Mouse (Mus musculus) right cerebral cortex, postnatal 4 days (tissue): Measurements from ENCODE around the gene Lars2.
"Not testable (repeated sequence)": the region's sequence is repeated elsewhere in the genome, so short reads cannot be mapped to it uniquely, and the experiment has no call there.

Experiments
- DNase-seq: peaks from one replicate; pipeline ENCODE4 v3.0.0-alpha.2; 2022

Lars2 gene

GRCm38 (mm10) chr9:123366708-123367385 lies at the start of gene Lars2:
Gene Lars2, plus strand, starts transcription at chr9:123366927.
- peak; percentile 88 for DNase-seq

DNA sequence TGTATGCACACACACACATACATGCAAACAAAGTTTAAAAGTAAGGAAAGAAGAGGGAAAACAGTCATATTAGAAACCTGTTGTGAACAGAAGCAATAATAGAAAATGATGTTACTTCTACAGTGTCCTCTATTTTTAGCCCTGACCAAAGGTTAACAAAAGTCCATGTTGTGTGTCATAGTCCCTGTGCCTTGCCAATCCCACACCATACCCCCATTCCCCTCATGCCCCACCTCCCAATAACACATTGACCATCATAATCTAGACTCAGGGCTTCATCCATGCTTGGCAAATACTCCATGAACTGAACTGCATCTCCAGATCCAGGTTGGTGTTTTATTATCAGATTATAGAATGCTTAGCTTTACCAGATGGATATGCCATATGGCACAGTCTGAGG lies 40.6 kb upstream of the Lars2 start:
- no peak for DNase-seq

DNA sequence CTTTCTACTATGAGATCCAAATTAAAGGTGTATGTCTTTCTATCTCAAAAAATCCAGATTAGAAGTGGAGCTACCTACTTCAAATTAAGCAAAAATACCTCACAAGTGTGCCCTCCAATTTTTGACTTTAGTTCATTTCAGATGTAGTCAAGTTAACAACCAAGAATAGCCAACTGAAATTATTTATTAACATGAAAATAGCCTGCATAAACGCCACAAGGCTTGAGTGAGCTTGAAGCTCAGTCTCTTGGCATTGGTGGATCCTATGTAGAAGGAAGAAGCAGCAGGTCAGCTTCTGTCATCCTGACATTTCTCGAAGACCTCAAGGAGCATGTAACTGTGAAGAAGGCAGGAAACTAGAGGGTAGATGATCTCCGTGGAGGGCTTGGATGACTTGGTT lies 38.4 kb upstream of the Lars2 start:
- DNase-seq = no peak

GRCm38 (mm10) chr9:123329831-123330230 lies 36.9 kb upstream of the Lars2 start:
- DNase-seq = no peak

GRCm38 (mm10) chr9:123330271-123330670 lies 36.5 kb upstream of the Lars2 start:
- DNase-seq = not testable (repeated sequence)

DNA sequence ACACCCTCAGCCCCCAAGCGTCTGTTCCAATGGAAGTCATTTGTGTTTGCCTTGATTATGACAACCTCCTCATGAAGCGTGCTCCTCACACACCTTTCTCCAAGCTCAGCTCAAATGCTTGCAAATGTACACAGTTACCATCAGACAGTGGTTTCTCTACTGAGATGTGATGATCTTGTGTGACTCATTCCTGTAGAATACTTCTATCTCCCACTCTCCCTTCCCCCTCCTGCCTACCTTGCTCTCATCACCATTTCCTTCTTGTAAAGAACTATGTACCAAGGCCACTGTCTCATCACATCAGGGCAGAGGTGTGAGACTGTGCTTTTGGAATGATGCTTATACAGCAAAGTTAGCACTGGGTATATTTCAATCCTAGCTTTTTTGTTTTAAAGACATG lies 33.2 kb upstream of the Lars2 start:
- DNase-seq = no peak

GRCm38 (mm10) chr9:123335044-123335670 lies 31.6 kb upstream of the Lars2 start:
- DNase-seq = no peak

DNA sequence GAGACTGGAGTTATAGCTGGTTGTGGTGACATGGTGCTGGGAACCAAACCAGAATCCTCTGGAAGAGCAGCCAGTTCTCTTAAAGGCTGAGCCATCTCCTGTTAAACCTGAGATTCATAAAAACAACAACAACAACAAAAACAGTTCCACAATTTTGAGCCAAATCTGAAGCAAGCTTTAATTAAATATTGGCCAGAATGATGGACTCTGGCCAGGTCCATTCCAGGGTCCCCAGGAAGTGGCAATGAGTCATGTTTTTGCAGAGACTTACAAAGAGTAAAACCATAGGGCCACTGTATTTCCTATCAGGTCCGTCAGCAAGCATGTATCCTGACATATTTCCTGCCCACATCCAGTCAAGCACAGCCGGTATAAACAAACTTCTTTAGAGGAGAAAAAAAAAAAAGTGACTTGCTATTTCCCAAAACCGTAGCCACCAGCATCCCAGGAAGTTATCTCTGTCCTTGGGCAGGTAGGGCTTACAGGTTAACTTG lies 27.0 kb upstream of the Lars2 start:
- no peak for DNase-seq

DNA sequence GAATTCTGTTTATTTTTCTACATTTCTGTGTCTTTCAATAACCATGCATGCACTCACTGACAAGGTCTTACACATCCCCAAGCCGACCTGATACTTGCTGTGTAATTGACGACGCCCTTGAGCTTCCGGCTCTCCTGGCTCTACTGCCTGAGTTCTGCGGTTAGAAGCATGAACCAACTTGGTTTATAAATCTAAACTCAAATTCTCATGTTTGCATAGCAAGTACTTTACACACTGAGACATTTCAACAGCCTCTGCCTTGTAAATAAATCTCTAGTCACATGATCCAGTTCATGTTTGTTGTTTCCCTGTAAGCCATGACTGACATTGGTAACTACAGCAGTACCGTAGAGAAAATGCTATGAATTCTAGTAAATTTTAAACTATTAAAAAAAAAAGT lies 25.5 kb upstream of the Lars2 start:
- no peak for DNase-seq

DNA sequence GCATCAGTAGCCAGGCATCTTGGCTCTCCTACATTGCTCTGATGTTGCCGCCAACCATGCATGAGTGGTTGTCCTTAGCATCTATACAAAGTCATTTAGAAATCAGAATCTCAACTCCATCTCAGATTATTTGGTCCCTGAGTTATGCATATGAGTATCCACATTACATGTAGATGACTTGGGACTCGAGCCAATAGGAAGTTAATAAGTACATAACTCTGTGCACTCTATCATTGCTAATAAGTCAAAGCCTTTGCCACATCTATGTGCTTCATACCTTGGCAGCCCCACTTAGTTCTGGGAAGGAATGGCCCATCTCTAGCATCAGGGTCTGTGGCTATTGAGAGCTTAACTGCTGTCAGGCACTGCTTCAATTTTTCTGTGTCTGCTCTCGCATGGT lies 23.7 kb upstream of the Lars2 start:
- no peak for DNase-seq

GRCm38 (mm10) chr9:123349286-123349685 lies 17.4 kb upstream of the Lars2 start:
- DNase-seq = not testable (repeated sequence)

DNA sequence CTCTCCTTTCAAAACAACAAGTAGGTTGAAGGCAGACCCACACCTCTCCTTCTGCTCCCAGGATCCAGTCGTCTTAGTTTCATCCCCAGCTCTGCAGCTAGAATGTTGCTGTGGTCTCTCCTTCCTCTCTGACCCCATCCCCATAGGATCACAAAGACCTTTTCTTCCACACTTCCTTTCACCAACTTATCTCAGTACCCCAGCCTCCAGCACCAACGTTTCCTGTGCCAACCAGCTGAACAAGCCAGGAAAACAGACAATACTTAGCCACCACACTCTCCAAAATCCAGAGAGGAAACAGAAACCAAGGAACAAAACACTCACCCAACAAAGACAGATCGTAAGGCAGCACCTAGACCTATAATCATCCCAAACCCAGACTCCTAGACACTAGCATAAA lies 6.7 kb upstream of the Lars2 start:
- no peak for DNase-seq

- DNase-seq = no peak
Observed at GRCm38 (mm10) chr9:123365353-123365752, 1.4 kb upstream of the Lars2 start.

GRCm38 (mm10) chr9:123365942-123366707 lies 602 bp upstream of the Lars2 start:
- no peak for DNase-seq

DNA sequence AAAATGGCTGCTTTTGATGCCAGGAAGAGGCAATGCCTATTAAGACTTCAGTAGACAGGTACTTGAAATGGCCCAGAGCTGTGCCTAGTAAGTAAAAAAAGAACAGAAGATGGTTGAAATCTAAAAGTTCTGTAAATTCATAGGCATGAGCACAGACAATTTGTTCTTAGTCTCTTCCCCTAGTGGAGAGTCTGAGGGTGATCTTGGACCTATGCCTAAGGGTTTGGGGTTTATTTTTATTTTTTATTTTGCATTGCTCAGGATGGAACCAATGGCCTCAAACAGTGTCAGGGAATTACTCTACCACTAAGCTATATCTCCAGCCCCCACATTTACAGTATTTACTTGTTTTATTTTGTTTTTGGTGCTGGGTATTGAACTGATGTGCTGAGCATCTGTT lies 909 bp downstream of the Lars2 start:
- no peak for DNase-seq

DNA sequence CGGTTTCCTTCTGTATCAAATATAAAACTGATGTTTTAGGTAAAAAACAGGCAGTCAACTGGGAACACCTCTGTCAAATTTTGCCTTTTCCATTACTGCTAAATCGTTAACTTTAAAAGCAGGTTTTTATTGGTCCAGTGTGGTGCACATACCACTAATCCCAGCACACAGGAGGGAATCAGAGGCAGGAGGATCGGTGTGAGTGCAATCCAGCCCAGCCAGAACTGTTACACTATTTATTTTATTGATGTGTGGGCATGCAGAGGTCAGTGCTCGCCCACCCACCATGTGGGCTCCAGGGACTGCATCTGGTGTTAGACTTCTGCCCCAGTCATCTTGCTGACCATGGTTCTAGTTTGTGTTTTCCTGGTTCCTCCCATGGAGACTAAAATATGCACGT lies 15.7 kb downstream of the Lars2 start:
- DNase-seq = no peak

DNA sequence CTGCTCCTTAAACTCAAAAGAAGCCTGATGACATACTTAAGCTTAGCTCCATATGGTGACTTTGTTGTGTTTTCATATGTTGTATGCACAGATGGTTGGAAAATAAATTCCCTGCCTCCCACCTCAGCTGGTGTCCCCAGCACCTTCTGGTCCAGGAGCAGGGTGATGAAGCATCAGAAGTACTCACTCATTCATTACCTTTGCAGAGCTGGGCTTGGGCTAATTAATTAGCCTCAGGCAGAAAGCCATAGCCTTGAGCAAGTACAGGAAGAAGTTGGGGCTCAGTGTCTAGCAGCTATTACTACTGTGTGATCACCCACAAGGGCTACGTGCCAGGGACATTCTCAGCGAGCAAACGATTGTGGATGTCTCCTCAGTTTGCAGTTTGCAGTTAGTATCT lies 18.0 kb downstream of the Lars2 start:
- DNase-seq = peak; percentile 53

GRCm38 (mm10) chr9:123385352-123386198 lies 18.8 kb downstream of the Lars2 start:
- DNase-seq = no peak

GRCm38 (mm10) chr9:123386347-123386746 lies 19.6 kb downstream of the Lars2 start:
- no peak for DNase-seq

DNA sequence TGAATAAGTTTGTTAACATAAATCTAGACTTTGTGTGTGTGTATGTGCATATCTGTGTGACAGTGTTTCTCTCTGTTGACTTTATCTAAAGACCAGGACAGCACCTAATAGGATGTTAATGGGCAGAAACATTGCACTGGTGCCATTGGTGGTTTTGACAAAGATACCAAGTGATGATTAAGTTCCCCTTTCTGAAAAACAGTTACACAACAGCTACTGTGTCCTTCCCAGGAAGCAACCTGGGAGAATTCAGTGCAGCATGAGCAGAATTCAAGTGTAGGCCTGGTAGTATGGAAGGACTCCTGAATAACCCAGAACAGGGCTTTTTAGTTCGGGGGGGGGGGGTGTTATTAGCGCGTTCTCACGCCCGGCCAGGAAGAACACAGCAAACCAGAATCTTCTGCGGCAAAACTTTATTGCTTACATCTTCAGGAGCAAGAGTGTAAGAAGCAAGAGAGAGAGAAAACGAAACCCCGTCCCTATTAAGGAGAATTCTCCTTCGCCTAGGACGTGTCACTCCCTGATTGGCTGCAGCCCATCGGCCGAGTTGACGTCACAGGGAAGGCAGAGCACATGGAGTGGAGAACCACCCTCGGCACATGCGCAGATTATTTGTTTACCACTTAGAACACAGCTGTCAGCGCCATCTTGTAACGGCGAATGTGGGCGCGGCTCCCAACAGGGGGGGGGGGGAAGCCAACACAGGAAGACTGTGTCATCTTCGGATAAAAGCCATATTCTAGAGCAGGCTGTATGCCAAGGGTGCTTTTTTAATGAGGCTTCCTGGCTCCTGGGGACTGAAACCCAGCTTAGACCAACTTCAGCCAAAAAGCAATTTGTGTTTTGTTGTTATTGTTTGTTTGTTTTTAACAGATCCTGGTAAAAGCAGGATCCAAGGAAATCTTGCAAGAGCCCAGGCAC lies 21.6 kb downstream of the Lars2 start:
- not testable (repeated sequence) for DNase-seq

GRCm38 (mm10) chr9:123391140-123391849 lies 24.6 kb downstream of the Lars2 start:
- DNase-seq = no peak
